Mouse (Mus musculus): ENCODE results near the gene Ahcyl2. TPM values are rescaled to one million over a fixed set of nuclear protein-coding genes. Genes with fewer than 3 reads are reported as not detected.

Ahcyl2 gene
- polyA plus RNA-seq (2012; rRNA removed): 16.3 and 21.9 TPM in 2 replicates

DNA sequence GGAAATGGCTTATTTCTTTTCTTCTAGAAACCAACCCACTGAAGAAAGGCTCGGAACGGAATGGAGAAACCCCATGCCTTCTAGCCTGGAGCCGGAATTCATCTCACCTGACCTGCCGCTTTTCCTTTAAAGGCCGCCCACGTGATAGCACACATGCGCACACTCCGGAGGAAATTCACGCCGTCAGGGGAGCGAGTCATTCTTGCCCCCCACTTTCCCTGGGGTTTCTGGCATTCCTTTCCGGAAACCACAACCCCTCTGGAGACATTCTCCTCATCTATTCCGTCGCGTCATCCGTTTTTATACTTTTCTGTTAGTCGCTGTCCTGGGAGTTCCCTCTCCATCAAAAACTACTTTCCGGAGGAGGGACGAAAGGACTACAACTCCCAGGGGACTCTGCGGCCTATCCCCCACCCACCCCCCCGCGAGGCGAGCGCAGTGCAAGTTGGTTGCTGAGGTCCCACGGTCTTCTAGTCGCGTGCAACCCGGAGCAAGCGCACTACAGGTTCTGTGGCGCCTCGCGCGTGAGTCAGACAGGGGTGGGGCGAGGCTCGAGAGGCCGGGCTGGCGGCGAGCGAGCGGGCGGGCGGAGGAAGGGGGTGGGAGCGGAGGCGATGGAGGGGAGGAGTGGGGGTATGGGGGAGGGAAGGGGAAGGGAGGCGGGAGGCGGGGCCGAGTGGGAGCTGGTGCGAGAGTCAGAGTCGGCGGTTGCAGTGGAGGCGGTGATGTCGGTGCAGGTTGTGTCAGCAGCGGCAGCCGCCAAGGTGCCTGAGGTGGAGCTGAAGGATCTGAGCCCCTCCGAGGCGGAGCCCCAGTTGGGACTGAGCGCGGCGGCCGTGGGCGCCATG, at the start of gene Ahcyl2:
Gene Ahcyl2, plus strand, starts transcription at position 199 of the 848 bp plus-strand sequence.

DNA sequence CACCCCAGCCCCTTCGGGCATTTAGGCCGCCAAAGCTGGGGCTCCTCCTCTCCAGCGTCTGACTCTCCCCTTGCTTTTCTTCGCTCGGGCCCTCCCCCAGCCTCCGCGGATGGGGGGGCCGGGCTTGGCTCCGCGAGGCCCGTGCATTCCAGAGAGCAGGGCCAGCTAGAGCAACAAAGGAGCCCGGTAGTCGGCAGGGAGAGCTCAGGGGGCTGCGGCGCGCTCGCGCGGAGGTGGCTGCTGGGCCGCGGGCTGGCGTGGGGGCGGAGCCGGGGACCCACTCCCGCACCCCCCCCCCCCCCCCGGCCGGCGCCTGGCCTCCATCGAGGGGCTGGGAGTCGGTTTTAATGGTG, 32.5 kb upstream of the Ahcyl2 start, which contains the start of gene Smo:
Gene Smo, plus strand, starts transcription at position 168 of the 353 bp plus-strand sequence.

DNA sequence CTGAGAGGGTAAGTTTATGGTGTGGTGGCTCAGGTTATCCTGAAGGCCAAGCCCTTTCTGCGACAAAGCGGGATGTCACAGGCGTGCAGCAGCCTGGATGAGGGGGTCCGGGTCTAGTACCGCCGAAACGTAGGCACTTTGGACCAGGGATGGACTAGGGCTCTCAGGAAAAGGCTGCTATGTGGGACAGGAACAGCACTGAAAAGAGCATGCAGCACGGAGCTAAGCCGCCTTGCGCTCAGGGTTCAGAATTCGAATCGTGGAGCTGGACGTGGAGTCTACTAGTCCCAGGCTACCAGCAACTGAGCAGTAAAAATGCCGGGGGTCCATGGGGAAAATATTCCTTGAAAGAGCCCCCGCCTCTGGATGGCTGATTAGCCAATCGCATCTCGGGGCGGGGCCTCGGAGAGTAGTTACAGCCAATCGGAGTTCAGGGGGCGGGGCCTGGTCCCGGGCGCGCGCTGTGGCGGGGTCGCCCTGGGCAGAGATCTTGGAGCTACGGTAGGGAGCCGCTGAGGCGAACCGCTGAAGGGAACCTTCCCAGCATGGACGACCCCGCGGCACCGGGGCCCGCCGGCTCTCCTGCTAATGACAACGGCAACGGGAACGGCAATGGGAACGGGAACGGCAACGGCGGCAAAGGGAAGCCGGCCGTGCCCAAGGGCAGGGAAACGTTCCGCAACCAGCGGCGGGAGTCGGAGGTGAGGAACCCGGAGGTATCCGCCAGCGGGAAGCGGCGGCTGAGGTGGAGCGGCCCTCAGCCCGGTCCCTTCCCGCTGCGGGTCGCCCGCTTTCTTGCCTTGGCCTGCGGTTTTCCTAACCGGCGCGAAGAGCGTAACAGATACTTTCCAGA, 148.9 kb downstream of the Ahcyl2 start, which contains the start of gene Strip2:
Gene Strip2, plus strand, starts transcription at position 483 of the 853 bp plus-strand sequence.

Other genes with a start within 250 kb of the Ahcyl2 start
- gene Irf5, start 241.4 kb upstream of the Ahcyl2 start, polyA plus RNA-seq (2012; rRNA removed): 9.4 and 11.8 TPM in 2 replicates
- 15.3 and 27.6 TPM in 2 replicates for gene Tnpo3, start 158.1 kb upstream of the Ahcyl2 start, polyA plus RNA-seq (2012; rRNA removed)
- 5.6 and 7.3 TPM in 2 replicates for gene Tspan33, start 73.8 kb upstream of the Ahcyl2 start, polyA plus RNA-seq (2012; rRNA removed)
- gene Smo, start 32.5 kb upstream of the Ahcyl2 start, polyA plus RNA-seq (2012; rRNA removed): 13.4 TPM in 2 replicates
- 0.16 and 0.22 TPM in 2 replicates for gene Strip2, start 149.0 kb downstream of the Ahcyl2 start, polyA plus RNA-seq (2012; rRNA removed)